Mouse (Mus musculus) activated CD4-positive, CD25-positive, alpha-beta regulatory T cell, adult 9 weeks (primary cell): ENCODE results near the gene Gm20834. TPM values are rescaled to one million over a fixed set of nuclear protein-coding genes. Genes with fewer than 3 reads are reported as not detected.

Source experiments
- polyA plus RNA-seq: library from polyadenylated mRNA; unstranded; fragments of 100-300 nt; shearing (Covaris generic); gene quantifications from one replicate; pipeline ENCODE4 v1.2.1, GENCODE M21; 2017

The Gm20834 gene
- polyA plus RNA-seq: not detected

DNA sequence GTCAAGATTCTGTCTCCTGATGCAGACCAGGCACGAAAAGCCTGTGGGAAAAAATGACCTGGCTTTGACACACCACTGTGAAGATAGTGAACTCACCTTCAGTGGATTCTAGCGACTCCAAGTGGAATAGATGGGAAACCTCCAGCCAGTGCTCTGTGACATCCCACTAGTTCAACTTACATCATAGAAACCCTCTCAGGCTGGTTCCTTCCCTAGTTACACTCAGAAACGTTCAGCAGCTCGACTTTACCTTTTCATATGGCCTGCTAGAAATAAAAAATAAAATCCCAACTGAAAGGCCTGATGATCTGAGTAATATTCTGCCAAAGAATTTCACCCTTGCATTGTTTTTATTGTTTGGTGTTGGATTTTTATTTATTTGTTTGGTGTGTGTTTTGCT, at the start of gene Gm20834:
TSS of gene Gm20834 (minus strand) at position 101 of the 400 bp plus-strand sequence.

Other genes with a start within 250 kb of the Gm20834 start
- not detected for gene Gm21310, start 177.4 kb downstream of the Gm20834 start, polyA plus RNA-seq
- not detected for gene Gm28510, start 88.1 kb upstream of the Gm20834 start, polyA plus RNA-seq
- not detected for gene Gm20737, start 211.5 kb upstream of the Gm20834 start, polyA plus RNA-seq
- not detected for gene Gm21775, start 228.9 kb upstream of the Gm20834 start, polyA plus RNA-seq